Mouse (Mus musculus): ENCODE measurements around the gene Med16.

GRCm38 (mm10) chr10:79851653-79852052, 57.1 kb downstream of the Med16 start:
- TF ChIP-seq CTCF (IDR thresholded peaks at IDR 0.05; ENCODE audit: borderline replicate concordance, insufficient read depth, low read length) (no peak), POLR2A (IDR thresholded peaks at IDR 0.05; ENCODE audit: low read depth, low read length) (no peak)
